26 mouse cellular contexts compared by ENCODE assay signal in genomic region chr7:96051631-96052030, GRCm38 (mm10).
"Had no signal": no experiment of that assay in that cellular context is flagged by ENCODE, and none has a peak within 500 bp of the region (broad histone marks: within the 10 kb centered on the region; RNA-seq: fewer than 3 reads in every experiment).

No protein-coding gene starts in this region.

- H3K4me2 ChIP-seq: heart, embryonic 11.5 days; heart, embryonic 13.5 days; heart, embryonic 15.5 days; hindbrain, embryonic 13.5 days; hindbrain, embryonic 15.5 days; kidney, embryonic 15.5 days; limb, embryonic 13.5 days; limb, embryonic 15.5 days; liver, embryonic 12.5 days had no signal

- H3K4me3 ChIP-seq: gastrocnemius, adult 2 months; heart, adult 2 months; heart, embryonic 13.5 days; heart, embryonic 15.5 days; hindbrain, embryonic 13.5 days; hindbrain, embryonic 15.5 days; kidney, embryonic 15.5 days; limb, embryonic 13.5 days; limb, embryonic 15.5 days; liver, embryonic 12.5 days had no signal

- H3K27me3 ChIP-seq: heart, embryonic 13.5 days; heart, embryonic 15.5 days; hindbrain, embryonic 13.5 days; hindbrain, embryonic 15.5 days; kidney, embryonic 15.5 days; limb, embryonic 13.5 days; limb, embryonic 15.5 days; liver, embryonic 12.5 days had no signal

- DNase-seq: gastrocnemius, adult 2 months; gastrocnemius, postnatal 10 days; gastrocnemius, postnatal 25 days; heart, adult 2 months; heart, postnatal 14 days; heart, postnatal 36 days; kidney, adult 11 months; kidney, adult 2 months; kidney, adult 9 months; kidney, postnatal 14 days; kidney, postnatal 36 days; layer of hippocampus, adult 9-11 months; layer of hippocampus, postnatal 36 days; left cerebral cortex, postnatal 4 days had no signal

- H3K36me3 ChIP-seq: heart, embryonic 13.5 days; heart, embryonic 15.5 days; hindbrain, embryonic 13.5 days; hindbrain, embryonic 15.5 days; kidney, embryonic 15.5 days; limb, embryonic 13.5 days; limb, embryonic 15.5 days; liver, embryonic 12.5 days had no signal

- H3K27ac ChIP-seq: gastrocnemius, adult 2 months; heart, adult 2 months; heart, embryonic 13.5 days; heart, embryonic 15.5 days; hindbrain, embryonic 13.5 days; hindbrain, embryonic 15.5 days; hindbrain, postnatal 0 days; kidney, embryonic 15.5 days; kidney, postnatal 0 days; limb, embryonic 13.5 days; limb, embryonic 15.5 days; liver, embryonic 12.5 days; liver, embryonic 14.5 days had no signal
